Mouse (Mus musculus): ENCODE measurements around the gene Bhmt2. TPM values are rescaled to one million over a fixed set of nuclear protein-coding genes. Genes with fewer than 3 reads are reported as not detected.

Bhmt2 gene
- polyA plus RNA-seq (2014; fragmentation: Illumina TruSeq; extraction: RNeasy Lipid Tissue Mini Kit (QIAGEN cat#74804); ENCODE audit: low read depth, low replicate concordance), result 94.4 TPM

GRCm38 (mm10) chr13:93674131-93674561, at the start of gene Bhmt2, which contains the start of gene Dmgdh:
TSS of gene Bhmt2 (minus strand) at chr13:93674302.
TSS of gene Dmgdh (plus strand) at chr13:93674433.

DNA sequence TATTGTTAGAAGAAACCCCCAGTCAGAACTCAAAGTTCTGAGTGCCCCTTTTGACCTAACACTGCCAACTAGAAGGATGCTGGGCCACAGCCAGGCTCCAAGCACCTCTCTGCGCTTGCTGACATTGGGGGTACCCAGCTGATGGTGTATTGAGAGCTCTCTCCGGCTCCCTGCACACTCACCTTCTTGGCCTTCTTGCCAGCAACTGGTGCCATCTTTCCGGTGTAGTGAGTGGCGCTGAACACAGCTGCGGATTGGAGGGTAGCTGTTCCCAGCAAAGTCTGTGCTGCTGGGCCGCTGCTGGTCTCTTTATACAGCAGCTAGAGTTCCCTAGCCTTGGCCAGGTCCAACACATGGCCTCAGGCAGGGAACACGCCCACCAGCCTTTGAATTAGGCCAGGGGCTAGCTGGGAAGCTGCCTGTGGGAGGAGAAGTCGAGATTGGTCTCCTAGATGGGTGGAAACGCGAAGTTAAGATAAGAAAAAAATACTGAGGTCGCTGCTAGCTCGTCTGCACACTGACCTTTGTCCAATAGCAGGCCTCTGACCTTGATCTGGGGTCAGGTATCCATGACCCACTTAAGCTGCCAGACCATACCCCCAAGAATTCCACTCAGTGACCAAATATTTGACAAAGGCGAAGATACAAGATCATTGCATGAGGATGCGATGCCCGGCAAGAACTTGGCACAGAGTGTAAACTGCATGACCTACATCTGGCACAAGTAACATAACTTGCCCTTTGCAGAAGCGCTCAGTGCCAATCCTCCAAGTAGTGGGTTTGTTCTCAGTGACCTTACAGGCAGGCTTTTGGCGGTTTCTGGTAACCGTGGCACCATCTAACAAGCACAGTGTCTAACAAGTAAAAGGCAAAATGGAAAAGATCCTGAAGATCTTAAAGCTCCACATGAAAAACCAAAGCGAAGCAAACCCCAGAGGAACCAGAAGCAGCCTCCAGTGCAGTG, 36.5 kb downstream of the Bhmt2 start, which contains the start of gene Bhmt:
Gene Bhmt (minus strand): TSS at position 680 of the 964 bp plus-strand sequence.

Other genes starting within 250 kb of the Bhmt2 start
- gene Jmy, start 174.5 kb downstream of the Bhmt2 start, polyA plus RNA-seq (2014; fragmentation: Illumina TruSeq; extraction: RNeasy Lipid Tissue Mini Kit (QIAGEN cat#74804); ENCODE audit: low read depth, low replicate concordance), result 42.2 TPM
- gene Bhmt, start 36.3 kb downstream of the Bhmt2 start, polyA plus RNA-seq (2014; fragmentation: Illumina TruSeq; extraction: RNeasy Lipid Tissue Mini Kit (QIAGEN cat#74804); ENCODE audit: low read depth, low replicate concordance), result 59.4 TPM
- 62.4 TPM for gene Dmgdh, start 131 bp upstream of the Bhmt2 start, polyA plus RNA-seq (2014; fragmentation: Illumina TruSeq; extraction: RNeasy Lipid Tissue Mini Kit (QIAGEN cat#74804); ENCODE audit: low read depth, low replicate concordance)
- 85.3 TPM for gene Arsb, start 97.3 kb upstream of the Bhmt2 start, polyA plus RNA-seq (2014; fragmentation: Illumina TruSeq; extraction: RNeasy Lipid Tissue Mini Kit (QIAGEN cat#74804); ENCODE audit: low read depth, low replicate concordance)

All from kidney, adult 10 weeks (tissue).